Comparison of ENCODE assay signal across 28 mouse cellular contexts in the genomic region with DNA sequence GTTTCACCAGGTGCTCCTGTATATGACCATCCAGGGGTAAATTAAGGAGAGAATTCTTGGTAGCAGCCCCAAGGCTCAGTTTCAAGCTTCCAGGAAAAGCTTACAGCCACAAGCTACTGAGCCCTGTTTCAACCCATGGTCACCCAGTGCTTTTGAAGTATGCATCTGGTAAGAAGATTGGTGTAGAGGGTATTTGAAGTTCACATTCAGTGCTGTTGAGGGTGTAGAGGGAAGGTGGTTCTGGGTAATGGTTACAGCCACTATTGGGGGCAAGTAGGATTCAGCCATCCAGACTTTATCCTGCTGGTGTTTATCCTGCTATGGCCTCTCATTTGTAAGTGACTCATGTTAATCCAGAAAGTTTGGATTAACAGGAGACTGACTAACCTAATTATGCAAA. TPM values are rescaled to one million over a fixed set of nuclear protein-coding genes. Genes with fewer than 3 reads are reported as not detected.
DNase-seq lines count a peak whose midpoint lies in the region; ATAC-seq and TF ChIP-seq lines count a peak whose summit lies in the region.
"Had no signal": no experiment of that assay in that cellular context is flagged by ENCODE, and none has a peak within 500 bp of the region (broad histone marks: within the 10 kb centered on the region; RNA-seq: fewer than 3 reads in every experiment).

No protein-coding gene starts in this region.

- H3K4me1 ChIP-seq in heart, embryonic 14.5 days (ENCODE audit: control insufficient read depth in 2 of 2, insufficient read depth in 2 of 2, low read length in 2 of 2): peaks cover 2 to 23% of the 10 kb centered on the region in 2 experiments; a peak in 3 of 4 replicates
- peaks cover 7% of the 10 kb centered on the region for H3K4me1 ChIP-seq in lung, embryonic 16.5 days (replicated peaks; ENCODE audit: control insufficient read depth, insufficient read depth, low read length)
- peaks cover 24% of the 10 kb centered on the region for H3K4me1 ChIP-seq in limb, embryonic 12.5 days (replicated peaks)
- H3K4me1 ChIP-seq in stomach, postnatal 0 days (replicated peaks; ENCODE audit: control insufficient read depth, insufficient read depth): no peaks in the 10 kb centered on the region
- H3K4me1 ChIP-seq: forebrain, embryonic 12.5 days; hindbrain, embryonic 15.5 days; neural tube, embryonic 13.5 days had no signal

- peak overlapping the region; percentile 83; the same call in 1 of the 2 replicates for H3K9ac ChIP-seq in heart, embryonic 14.5 days (ENCODE audit: low read length)
- peak overlapping the region; percentile 77 for H3K9ac ChIP-seq in lung, embryonic 16.5 days (ENCODE audit: low read length)
- peak overlapping the region; percentile 87 for H3K9ac ChIP-seq in limb, embryonic 12.5 days (replicated peaks)
- H3K9ac ChIP-seq in stomach, postnatal 0 days (ENCODE audit: low read length): no peak overlapping the region
- H3K9ac ChIP-seq: embryonic facial prominence, embryonic 13.5 days; forebrain, embryonic 12.5 days; hindbrain, embryonic 15.5 days; liver, embryonic 14.5 days; neural tube, embryonic 13.5 days had no signal

- TF ChIP-seq CTCF in stomach, postnatal 0 days (IDR thresholded peaks at IDR 0.05; ENCODE audit: low read depth): no peak

- H3K27ac ChIP-seq in heart, embryonic 14.5 days (replicated peaks in 1 of 2; ENCODE audit: control insufficient read depth in 1 of 2, insufficient read depth in 1 of 2, low read depth in 2 of 2, low read length in 2 of 2): peak overlapping the region; percentile 51 to 74; a peak in 3 of 4 replicates
- H3K27ac ChIP-seq in lung, embryonic 16.5 days (ENCODE audit: low read length): peak overlapping the region; percentile 97
- H3K27ac ChIP-seq in limb, embryonic 12.5 days: peak overlapping the region; percentile 93
- no peak overlapping the region for H3K27ac ChIP-seq in stomach, postnatal 0 days (replicated peaks)
- H3K27ac ChIP-seq: embryonic facial prominence, embryonic 13.5 days; forebrain, embryonic 12.5 days; hindbrain, embryonic 15.5 days; kidney, postnatal 0 days; liver, embryonic 14.5 days; neural tube, embryonic 13.5 days had no signal

- TF ChIP-seq EP300 in stomach, postnatal 0 days (optimal IDR thresholded peaks at IDR 0.05): no peak

- no peaks in the 10 kb centered on the region for H3K36me3 ChIP-seq in heart, embryonic 14.5 days (ENCODE audit: control insufficient read depth, insufficient read depth, low read length)
- H3K36me3 ChIP-seq in lung, embryonic 16.5 days (ENCODE audit: control insufficient read depth, insufficient read depth, low read length): no peaks in the 10 kb centered on the region
- no peaks in the 10 kb centered on the region for H3K36me3 ChIP-seq in limb, embryonic 12.5 days
- H3K36me3 ChIP-seq in stomach, postnatal 0 days (ENCODE audit: control insufficient read depth, insufficient read depth, low read length): no peaks in the 10 kb centered on the region
- H3K36me3 ChIP-seq: embryonic facial prominence, embryonic 13.5 days; forebrain, embryonic 12.5 days; hindbrain, embryonic 15.5 days; neural tube, embryonic 13.5 days had no signal

- peaks cover 64% of the 10 kb centered on the region for H3K27me3 ChIP-seq in heart, embryonic 14.5 days (ENCODE audit: control insufficient read depth, insufficient read depth, low read length)
- peaks cover 66% of the 10 kb centered on the region for H3K27me3 ChIP-seq in lung, embryonic 16.5 days (ENCODE audit: control insufficient read depth, insufficient read depth, low read depth, low read length)
- H3K27me3 ChIP-seq in limb, embryonic 12.5 days: peaks cover 94% of the 10 kb centered on the region
- H3K27me3 ChIP-seq in stomach, postnatal 0 days (ENCODE audit: control insufficient read depth, insufficient read depth, low read length): peaks cover 42% of the 10 kb centered on the region

- no peak for ATAC-seq in heart, embryonic 14.5 days (ENCODE audit: insufficient number of reproducible peaks, insufficient read depth, low FRiP score, low read depth)
- no peak for ATAC-seq in lung, embryonic 16.5 days (ENCODE audit: low read depth)
- ATAC-seq in limb, embryonic 12.5 days (ENCODE audit: insufficient number of reproducible peaks, insufficient read depth, low FRiP score, low TSS enrichment, low read depth): no peak
- no peak for ATAC-seq in stomach, postnatal 0 days (ENCODE audit: low FRiP score, low TSS enrichment)
- ATAC-seq: midbrain, embryonic 16.5 days had no signal

- H3K4me3 ChIP-seq in heart, embryonic 14.5 days (ENCODE audit: control insufficient read depth in 1 of 2, insufficient read depth in 1 of 2, low read depth in 1 of 2, low read length in 2 of 2): peak overlapping the region in 1 of 2 experiments; percentile 40; a peak in 1 of 4 replicates
- 0 out of 2 replicates have a peak overlapping the region, but pooled peaks have one; percentile 50 for H3K4me3 ChIP-seq in lung, embryonic 16.5 days (ENCODE audit: low read length)
- peak overlapping the region; percentile 46 for H3K4me3 ChIP-seq in limb, embryonic 12.5 days (replicated peaks)
- no peak overlapping the region for H3K4me3 ChIP-seq in stomach, postnatal 0 days (ENCODE audit: low read depth, low read length)
- H3K4me3 ChIP-seq: embryonic facial prominence, embryonic 13.5 days; erythroblast, embryonic 14.5 days; forebrain, embryonic 12.5 days; hindbrain, embryonic 15.5 days; myocyte; neural tube, embryonic 13.5 days had no signal

- no peak for DNase-seq in heart, adult 9 months (ENCODE audit: low spot score in 2 of 2)
- no peak for DNase-seq in lung, postnatal 10 days
- no peak for DNase-seq in right cerebral cortex, adult 18-20 months
- no peak for DNase-seq in stomach, postnatal 0 days (ENCODE audit: low spot score)
- DNase-seq: adrenal gland, adult 2 months; cerebellum, adult 11-12 months; cerebellum, postnatal 14 days; gastrocnemius, postnatal 36 days; kidney, adult 2 months; left cerebral cortex, postnatal 4 days; retina, postnatal 1 day; thymus, postnatal 14 days had no signal

- H3K9me3 ChIP-seq in heart, embryonic 14.5 days (ENCODE audit: control insufficient read depth, low read length): 0 out of 2 replicates have a peak, but pooled peaks cover 2% of the 10 kb centered on the region
- H3K9me3 ChIP-seq in lung, embryonic 16.5 days (ENCODE audit: control insufficient read depth, low read length): no peaks in the 10 kb centered on the region
- no peaks in the 10 kb centered on the region for H3K9me3 ChIP-seq in limb, embryonic 12.5 days
- H3K9me3 ChIP-seq in stomach, postnatal 0 days (ENCODE audit: control insufficient read depth, low read length): no peaks in the 10 kb centered on the region
- H3K9me3 ChIP-seq: forebrain, embryonic 12.5 days; hindbrain, embryonic 15.5 days had no signal

- H3K4me2 ChIP-seq in heart, embryonic 14.5 days (ENCODE audit: low read length): peak overlapping the region; percentile 72
- H3K4me2 ChIP-seq in lung, embryonic 16.5 days (ENCODE audit: low read depth, low read length): peak overlapping the region; percentile 54
- H3K4me2 ChIP-seq in limb, embryonic 12.5 days: peak overlapping the region; percentile 61
- H3K4me2 ChIP-seq in stomach, postnatal 0 days (replicated peaks; ENCODE audit: low read depth): no peak overlapping the region
- H3K4me2 ChIP-seq: embryonic facial prominence, embryonic 13.5 days; forebrain, embryonic 12.5 days; hindbrain, embryonic 15.5 days; neural tube, embryonic 13.5 days had no signal

RNA-seq across cellular contexts. Expression of gene Tbx5, which starts 26.0 kb away (rescaled TPM):
- polyA plus RNA-seq in heart, embryonic 14.5 days (2014; fragmentation: Nextera tagmentation; extraction: Ambion mirVana): 33.1 and 39.2 TPM in 2 replicates
- polyA plus RNA-seq in lung, embryonic 16.5 days (2015; fragmentation: Nextera tagmentation; extraction: Ambion mirVana): 53.0 and 58.7 TPM in 2 replicates
- polyA plus RNA-seq in limb, embryonic 12.5 days (2016; fragmentation: Nextera tagmentation; extraction: Ambion mirVana): 35.6 and 51.2 TPM in 2 replicates
- polyA plus RNA-seq in stomach, postnatal 0 days (2015; fragmentation: Nextera tagmentation; extraction: Ambion mirVana): 0.05 and 0.27 TPM in 2 replicates
- polyA plus RNA-seq: C2C12; erythroblast, embryonic 14.5 days; intestine, embryonic 14.5 days; kidney, postnatal 0 days; large intestine, adult 2 months; midbrain, embryonic 16.5 days; myocyte; spleen, adult 2 months had no signal

Comparison
In these comparisons a context has a peak if more than half of its experiments do, and no peak if none do; other contexts are left out.
1. RNA of gene Tbx5, which starts 26.0 kb away (polyA plus RNA-seq): 53.0 to 58.7 TPM in lung, embryonic 16.5 days, 33.1 to 39.2 TPM in heart, embryonic 14.5 days and 35.6 to 51.2 TPM in limb, embryonic 12.5 days; 0.05 to 0.27 TPM in stomach, postnatal 0 days; every median in the first group is over 10 times any median in the second.